ENCODE assay signal across 8 mouse cellular contexts in genomic region chr4:149220042-149220473, GRCm38 (mm10). TPM values are rescaled to one million over a fixed set of nuclear protein-coding genes. Genes with fewer than 3 reads are reported as not detected.
A peak's percentile ranks its signal among the peaks of the same experiment; 100 is the strongest.
DNase-seq lines count a peak whose midpoint lies in the region; ATAC-seq lines count a peak whose summit lies in the region.

No protein-coding gene starts in this region.

- peaks cover 35% of the 10 kb centered on the region for H3K36me3 ChIP-seq in kidney, embryonic 16.5 days (ENCODE audit: insufficient read depth, low read length)
- H3K36me3 ChIP-seq in embryonic facial prominence, embryonic 11.5 days (replicated peaks; ENCODE audit: control insufficient read depth, insufficient read depth, low read depth, low read length) = peaks cover 5% of the 10 kb centered on the region

- DNase-seq in kidney, adult 18-20 months = no peak
- peak; percentile 43 for DNase-seq in embryonic facial prominence, embryonic 11.5 days (ENCODE audit: low spot score)
- DNase-seq in layer of hippocampus, postnatal 10 days (ENCODE audit: low spot score in 2 of 2) = peak; percentile 36
- peak; percentile 90 for DNase-seq in retina, postnatal 1 day
- DNase-seq in spleen, adult 12 weeks (ENCODE audit: low spot score) = no peak
- DNase-seq in spleen, postnatal 14 days (ENCODE audit: low spot score in 2 of 2) = no peak
- no peak for DNase-seq in thymus, postnatal 0 days (ENCODE audit: low spot score)

- H3K27ac ChIP-seq in kidney, embryonic 16.5 days (ENCODE audit: low read length) = peak overlapping the region; percentile 33; the same call in 1 of the 2 replicates
- 0 out of 2 replicates have a peak overlapping the region, but pooled peaks have one; percentile 13 for H3K27ac ChIP-seq in embryonic facial prominence, embryonic 11.5 days (replicated peaks; ENCODE audit: low read depth, low read length)

- H3K27me3 ChIP-seq in kidney, embryonic 16.5 days (ENCODE audit: insufficient read depth, low read length) = no peaks in the 10 kb centered on the region
- H3K27me3 ChIP-seq in embryonic facial prominence, embryonic 11.5 days (ENCODE audit: control insufficient read depth, insufficient read depth, low read length) = no peaks in the 10 kb centered on the region

- peak; percentile 57; the same call in 1 of the 2 replicates for ATAC-seq in kidney, embryonic 16.5 days (ENCODE audit: low FRiP score, low TSS enrichment)
- peak; percentile 39; the same call in 1 of the 2 replicates for ATAC-seq in embryonic facial prominence, embryonic 11.5 days (replicated peaks; ENCODE audit: insufficient number of reproducible peaks, low FRiP score, low TSS enrichment, low read depth)

- H3K4me3 ChIP-seq in kidney, embryonic 16.5 days (ENCODE audit: low read length) = no peak overlapping the region
- H3K4me3 ChIP-seq in embryonic facial prominence, embryonic 11.5 days (ENCODE audit: low read depth, low read length) = no peak overlapping the region

- H3K9ac ChIP-seq in kidney, embryonic 16.5 days (replicated peaks; ENCODE audit: low read length) = no peak overlapping the region
- no peak overlapping the region for H3K9ac ChIP-seq in embryonic facial prominence, embryonic 11.5 days (replicated peaks; ENCODE audit: low read length)

- peaks cover 10% of the 10 kb centered on the region; the same call in 1 of the 2 replicates for H3K4me1 ChIP-seq in kidney, embryonic 16.5 days (ENCODE audit: insufficient read depth, low read length)
- peaks cover 3% of the 10 kb centered on the region; the same call in 1 of the 2 replicates for H3K4me1 ChIP-seq in embryonic facial prominence, embryonic 11.5 days (ENCODE audit: control insufficient read depth, insufficient read depth, low read length)

- 33% methylated on average over 5 of the region's 5 CpGs for WGBS in kidney, embryonic 16.5 days
- WGBS in embryonic facial prominence, embryonic 11.5 days = 46% methylated on average over 5 of the region's 5 CpGs

- H3K4me2 ChIP-seq in kidney, embryonic 16.5 days (replicated peaks; ENCODE audit: low read depth, low read length) = no peak overlapping the region
- no peak overlapping the region for H3K4me2 ChIP-seq in embryonic facial prominence, embryonic 11.5 days (ENCODE audit: low read depth, low read length)

- H3K9me3 ChIP-seq in kidney, embryonic 16.5 days (ENCODE audit: low read length) = no peaks in the 10 kb centered on the region
- H3K9me3 ChIP-seq in embryonic facial prominence, embryonic 11.5 days (replicated peaks; ENCODE audit: control insufficient read depth, low read length) = no peaks in the 10 kb centered on the region

RNA-seq across cellular contexts. Expression of gene Pgd, which starts 53.5 kb away (rescaled TPM):
- 142 and 146 TPM in 2 replicates for polyA plus RNA-seq in kidney, embryonic 16.5 days (2015; fragmentation: Nextera tagmentation; extraction: Ambion mirVana)
- 44.5 and 45.0 TPM in 2 replicates for polyA plus RNA-seq in embryonic facial prominence, embryonic 11.5 days (2014; fragmentation: Nextera tagmentation; extraction: Ambion mirVana)
- total RNA-seq in layer of hippocampus, postnatal 10 days (2021) = 10 to 100 TPM; 52.0 to 52.1 TPM
- 77.6 and 89.0 TPM in 2 replicates for polyA plus RNA-seq in thymus, postnatal 0 days (2015; fragmentation: Nextera tagmentation; extraction: Ambion mirVana)

Comparison
In these comparisons a context has a peak if more than half of its experiments do, and no peak if none do; other contexts are left out.
1. DNase-seq: peak in embryonic facial prominence, embryonic 11.5 days (single experiment), layer of hippocampus, postnatal 10 days (2 of 2) and retina, postnatal 1 day (single experiment); none in kidney, adult 18-20 months (single experiment), spleen, adult 12 weeks (single experiment), spleen, postnatal 14 days (0 of 2) and thymus, postnatal 0 days (single experiment).